Mouse (Mus musculus) ES-Bruce4 (cell line): ENCODE measurements around the gene Gsap.

Experiments
- CTCF ChIP-seq: IDR thresholded peaks from one replicate; pipeline ENCODE4 v1.8.1; 2011; ENCODE audit warnings: low read depth, low read length
- POLR2A ChIP-seq: IDR thresholded peaks from one replicate; pipeline ENCODE4 v1.8.1; 2011; ENCODE audit warnings: low read length; ENCODE audit not compliant: insufficient read depth

- no peak for TF ChIP-seq POLR2A
- no peak for TF ChIP-seq CTCF
Observed at GRCm38 (mm10) chr5:21358648-21359047, 172.6 kb downstream of the Gsap start.
